Mouse (Mus musculus) adrenal gland, adult 18-20 months (tissue): ENCODE results near the gene Cpxm2. TPM values are rescaled to one million over a fixed set of nuclear protein-coding genes. Genes with fewer than 3 reads are reported as not detected.
A peak's percentile ranks its signal among the peaks of the same experiment; 100 is the strongest.

Experiments used
- DNase-seq, 2 experiments: peaks; one replicate each; pipeline ENCODE4 v3.0.0; 2021 to 2022; ENCODE audit warnings: low spot score in 2 of 2
- long read RNA-seq, 2 experiments: library from polyadenylated mRNA; stranded (forward); transcript quantifications; one replicate each; pipeline ENCODE4 v2.0.0; 2021
- total RNA-seq, 2 experiments: library from RNA; stranded (reverse); gene quantifications; 1 replicate in 1 of 2; 2 replicates in 1 of 2; pipeline ENCODE4 v1.2.3; 2021

Gene Cpxm2
- total RNA-seq = 10 to 100 TPM; 11.6 to 14.9 TPM
- long read RNA-seq, experiment 1, transcript Cpxm2-201 (14 exons, 3,498 nt) = major isoform, 14 of 18 reads
- long read RNA-seq, experiment 1, partial matches to known transcripts = 0 of 18 reads
- long read RNA-seq, experiment 1, other reads (novel, unspliced or antisense) = 4 of 18 reads
- long read RNA-seq, experiment 2, transcript Cpxm2-201 (14 exons, 3,498 nt) = major isoform, 10 of 20 reads
- long read RNA-seq, experiment 2, partial matches to known transcripts = 5 of 20 reads
- long read RNA-seq, experiment 2, other reads (novel, unspliced or antisense) = 5 of 20 reads

- DNase-seq = peak; percentile 9 to 36
Measured at GRCm38 (mm10) chr7:132154368-132154961, at the start of gene Cpxm2. Cpxm2 (minus strand) TSS chr7:132154739.

DNA sequence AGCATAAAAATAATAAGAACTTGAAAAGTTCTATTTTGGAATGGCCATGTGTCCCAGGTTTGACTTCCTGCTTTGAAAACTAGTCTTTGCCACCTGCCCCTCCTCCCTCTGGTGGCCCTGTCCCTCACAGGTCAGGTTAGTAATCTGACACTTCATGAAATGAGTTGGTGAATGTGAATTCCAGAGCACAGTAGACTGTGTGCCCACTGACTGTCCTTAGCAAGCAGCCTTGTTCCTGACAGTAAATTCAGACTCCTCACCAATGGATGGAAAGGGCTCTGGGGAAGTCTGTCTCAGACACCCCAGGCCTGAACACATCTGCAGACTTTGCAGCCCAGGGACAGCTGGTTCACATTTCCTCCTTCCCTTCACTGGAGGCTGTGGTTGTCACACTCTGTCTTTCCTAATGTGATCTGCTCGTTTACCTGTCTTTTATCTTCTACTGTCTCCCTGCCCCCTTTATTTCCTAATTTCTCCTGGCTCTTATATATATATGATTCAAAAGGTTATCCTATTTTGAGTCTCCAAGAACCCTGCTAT lies 49.6 kb upstream of the Cpxm2 start:
- DNase-seq = no peak

DNA sequence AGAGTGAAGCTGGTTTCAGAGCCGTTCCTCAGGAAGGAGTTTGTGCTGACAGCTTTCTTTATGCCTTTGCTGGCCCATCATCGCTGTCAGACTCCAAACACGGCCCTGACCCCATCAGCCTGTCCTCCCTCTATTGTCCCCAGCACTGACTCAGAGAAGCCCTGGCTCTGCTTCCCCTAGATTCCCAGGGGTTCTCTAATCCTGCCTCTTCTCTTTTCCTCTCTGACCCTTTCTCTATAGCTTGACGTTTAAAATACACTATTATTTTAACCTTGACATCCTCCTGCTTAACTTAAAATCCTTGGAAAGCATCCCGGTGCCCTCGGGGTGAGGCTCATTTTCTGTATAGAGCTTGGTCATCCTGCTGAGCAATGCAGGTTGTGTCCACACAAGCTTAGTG lies 45.1 kb upstream of the Cpxm2 start:
- peak in 1 of 2 experiments; percentile 8 for DNase-seq

DNA sequence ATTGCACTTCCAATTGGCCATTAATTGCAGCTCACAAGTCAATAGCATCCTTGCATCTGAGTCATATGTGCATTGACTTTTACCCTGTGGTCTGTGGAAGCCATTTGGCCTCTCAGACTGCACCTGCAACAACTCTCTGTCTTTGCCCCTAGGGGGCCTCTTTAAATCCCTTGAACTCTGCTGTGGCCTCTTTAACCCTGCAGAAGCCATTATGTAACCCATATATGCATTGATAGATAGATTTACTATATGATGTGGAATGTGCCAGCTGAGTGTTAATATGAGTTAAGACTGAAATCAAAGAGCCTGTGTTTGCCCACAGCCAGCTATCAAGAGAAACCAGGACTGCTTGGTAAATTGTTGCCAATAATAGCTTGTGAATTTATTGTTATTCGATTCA lies 44.3 kb upstream of the Cpxm2 start:
- DNase-seq = no peak

DNA sequence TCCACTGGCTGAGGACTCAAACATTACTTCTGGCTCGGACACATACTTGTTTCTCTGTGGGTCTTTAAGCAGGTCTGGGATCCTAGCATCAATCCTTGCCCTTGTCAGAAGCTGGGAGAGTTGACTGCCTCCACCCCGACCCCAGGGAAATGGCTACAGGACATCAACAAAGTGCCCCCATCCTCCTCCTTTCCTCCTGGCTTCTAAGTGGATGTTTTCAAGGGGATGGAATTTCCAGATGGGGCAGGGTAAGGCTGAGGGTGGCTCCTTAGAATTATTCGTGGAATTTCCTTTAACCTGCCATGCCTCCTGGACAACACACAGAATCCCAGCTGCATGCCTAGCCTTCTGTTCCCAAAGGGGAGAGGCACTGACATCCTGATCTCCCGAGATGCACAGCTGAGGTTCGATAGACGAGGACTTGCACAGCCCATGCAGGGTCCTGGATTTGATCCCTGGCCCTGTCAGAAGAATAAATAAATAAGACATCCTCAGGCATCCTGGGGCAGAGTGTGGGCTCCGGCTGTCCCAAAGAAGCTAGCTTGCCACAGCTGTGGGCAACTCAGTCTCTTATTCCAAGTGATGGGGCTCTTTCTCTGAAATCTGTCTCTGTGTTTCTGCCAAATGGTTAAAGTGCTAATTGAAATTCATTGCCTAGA lies 43.4 kb upstream of the Cpxm2 start:
- DNase-seq = no peak

- DNase-seq = no peak
Measured at GRCm38 (mm10) chr7:132196581-132196980, 42.0 kb upstream of the Cpxm2 start.

DNA sequence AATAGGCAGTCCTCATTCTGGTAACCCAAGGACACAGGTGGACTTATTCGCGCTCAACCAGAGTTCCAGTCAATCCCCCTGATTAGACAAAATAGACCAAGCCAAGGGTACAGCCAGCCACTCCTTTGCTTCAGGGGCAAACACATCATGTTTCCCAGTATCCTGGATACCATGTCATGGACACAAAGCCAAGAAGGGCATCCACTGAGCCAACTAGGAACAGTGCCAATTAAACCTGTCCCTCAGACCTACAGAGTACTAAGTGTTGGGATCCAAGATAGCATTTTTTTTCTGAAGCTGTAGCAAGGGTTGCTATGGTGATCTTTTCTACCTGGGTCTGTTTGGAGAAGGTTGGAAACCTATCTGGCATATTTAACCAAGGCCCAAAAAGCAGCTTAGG lies 39.1 kb upstream of the Cpxm2 start:
- DNase-seq = no peak

DNA sequence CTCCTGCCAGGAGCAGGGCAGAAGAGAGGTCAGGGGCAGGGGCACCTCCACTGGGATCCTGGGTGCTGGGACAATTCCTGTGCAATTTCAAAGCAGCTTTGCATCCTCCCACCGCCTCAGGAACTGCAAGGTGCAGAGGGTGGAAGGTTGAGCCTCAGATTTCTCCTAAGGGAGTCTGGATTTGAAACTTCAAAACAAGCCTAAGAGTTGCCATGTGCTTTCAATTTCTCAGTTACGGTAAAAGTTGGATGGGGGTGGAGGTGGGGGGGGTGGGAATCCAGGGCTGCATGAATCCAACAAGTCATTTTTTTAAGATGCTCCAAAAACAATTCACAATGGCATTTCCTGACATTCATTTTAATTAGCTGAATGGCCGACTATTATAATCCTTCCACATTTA lies 32.9 kb upstream of the Cpxm2 start:
- DNase-seq = no peak

DNA sequence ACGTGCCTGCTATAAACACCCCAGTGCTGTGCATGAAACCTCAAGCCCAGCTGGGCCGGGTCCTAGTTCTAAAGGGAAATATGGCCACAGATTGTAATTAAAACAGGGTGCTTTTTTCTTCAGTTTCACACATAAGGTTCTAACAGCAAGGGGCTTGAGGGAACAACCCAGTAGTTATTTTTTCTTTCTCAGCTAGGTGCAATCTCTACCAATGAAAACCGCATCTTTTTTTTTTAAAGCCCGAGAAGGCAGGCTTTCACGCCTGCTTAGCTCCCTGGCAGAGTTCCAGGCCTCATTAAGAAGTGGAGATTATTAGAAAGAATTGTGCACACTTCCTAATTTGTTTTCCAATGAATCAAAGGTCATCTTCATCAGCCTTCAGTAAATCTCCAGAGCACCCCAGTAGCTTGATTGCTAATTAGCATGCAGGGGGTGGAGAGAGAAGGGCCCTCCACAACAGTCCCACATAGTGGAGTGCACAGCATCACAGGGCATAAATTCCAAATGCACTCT lies 29.4 kb upstream of the Cpxm2 start:
- DNase-seq = no peak

DNA sequence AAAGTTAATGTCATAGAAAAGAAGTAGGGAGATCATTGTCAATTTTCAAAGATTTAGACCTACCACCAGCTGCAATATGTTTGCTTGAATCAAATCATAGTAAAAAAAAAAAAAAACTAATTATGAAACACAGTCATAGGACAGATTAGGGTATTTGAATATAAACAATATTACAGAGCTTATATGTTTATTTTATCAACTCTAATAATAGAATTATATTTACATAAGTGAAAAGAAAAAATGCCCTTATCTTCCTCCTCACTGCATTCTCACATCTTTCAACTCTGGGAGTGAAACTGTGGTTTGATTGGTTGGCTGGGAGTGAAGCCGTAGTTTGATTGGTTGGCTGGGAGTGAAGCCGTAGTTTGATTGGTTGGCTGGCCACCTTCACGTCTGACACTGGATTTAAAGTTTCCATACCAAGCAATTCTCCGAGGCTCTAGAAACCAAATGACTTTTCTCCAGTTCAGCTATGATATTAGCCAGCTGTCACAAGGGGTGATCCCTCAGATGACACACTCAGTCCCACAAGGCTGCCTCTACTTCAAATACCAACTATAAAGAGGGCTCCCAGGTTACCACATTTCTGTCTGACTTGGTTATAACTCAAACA lies 27.2 kb upstream of the Cpxm2 start:
- DNase-seq = no peak

DNA sequence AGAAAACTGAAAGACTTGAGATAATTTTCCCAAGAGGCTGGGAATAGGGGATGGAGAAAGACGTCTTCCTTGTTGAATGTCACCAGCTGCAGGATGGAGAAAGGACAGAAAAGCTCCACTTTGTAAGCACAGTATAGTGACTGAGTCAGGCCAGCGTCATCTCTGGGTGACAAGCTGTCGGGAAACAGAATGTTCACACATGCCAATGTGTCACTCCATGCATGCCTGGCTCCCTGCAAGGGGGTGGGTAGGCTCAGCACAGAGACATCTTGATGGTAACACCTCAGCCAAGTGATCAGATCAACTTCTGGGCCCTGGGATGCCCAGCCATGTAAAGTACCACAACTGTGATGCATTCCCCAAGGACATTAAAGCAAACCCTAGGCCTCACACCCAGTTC lies 26.5 kb upstream of the Cpxm2 start:
- no peak for DNase-seq

GRCm38 (mm10) chr7:132179049-132179448 lies 24.5 kb upstream of the Cpxm2 start:
- no peak for DNase-seq

DNA sequence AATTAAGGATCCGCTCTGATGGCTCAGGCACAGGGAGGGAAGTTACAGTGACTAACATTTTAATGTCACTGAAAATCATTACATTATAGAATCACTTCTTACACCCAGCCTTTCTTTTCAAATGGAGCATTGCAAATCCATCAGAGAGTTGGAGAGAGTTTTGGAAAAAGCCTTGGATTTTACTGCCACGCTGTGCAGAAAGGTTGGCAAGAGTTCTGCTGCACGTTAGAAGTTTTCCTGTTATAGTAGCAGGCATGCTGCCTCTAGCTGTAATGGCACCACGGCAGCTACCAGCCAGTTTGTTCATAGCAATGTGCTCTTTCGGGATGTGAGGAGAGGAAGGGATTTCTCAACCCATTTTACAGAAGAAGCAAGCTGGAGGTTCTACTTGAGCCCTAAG lies 20.2 kb upstream of the Cpxm2 start:
- DNase-seq = no peak

GRCm38 (mm10) chr7:132174296-132174695 lies 19.8 kb upstream of the Cpxm2 start:
- no peak for DNase-seq

DNA sequence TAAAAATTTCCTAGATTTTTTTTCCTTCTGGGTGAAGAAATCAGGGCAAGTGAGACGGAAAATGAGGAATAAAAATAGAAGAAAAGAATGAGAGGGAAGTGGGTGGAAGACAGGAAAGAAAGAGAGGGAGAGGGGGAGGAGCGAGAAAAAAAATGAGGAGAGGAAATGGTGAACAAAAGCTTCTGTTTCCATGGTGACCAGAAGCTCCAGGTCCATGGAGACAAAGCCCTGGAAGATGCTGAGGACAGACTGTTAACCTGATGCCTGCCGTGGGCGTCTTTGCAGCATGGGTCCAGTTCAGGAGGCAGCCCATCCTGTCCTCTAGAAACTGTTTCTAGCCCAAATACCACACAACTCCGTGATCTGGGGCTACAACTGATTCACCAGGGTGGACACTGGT lies 17.7 kb upstream of the Cpxm2 start:
- DNase-seq = no peak

DNA sequence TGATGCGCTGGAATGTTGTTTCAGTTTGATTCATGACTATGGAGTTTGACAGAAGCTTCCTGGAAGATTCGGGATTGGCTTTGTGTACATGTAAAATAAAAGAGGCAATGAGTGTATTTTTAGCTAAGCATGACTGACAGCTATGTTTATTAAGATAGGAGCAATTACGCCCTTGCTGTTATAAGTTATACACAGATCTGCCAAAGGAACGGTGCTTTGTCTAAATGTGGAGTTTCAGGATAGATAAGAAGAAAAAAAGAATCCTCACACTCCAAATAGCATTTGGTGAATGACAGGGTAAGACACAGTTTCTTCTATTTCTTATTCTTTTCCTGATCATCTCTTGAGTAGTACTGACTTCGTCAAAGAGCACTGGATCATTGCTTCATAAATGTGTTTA lies 17.2 kb upstream of the Cpxm2 start:
- no peak for DNase-seq

GRCm38 (mm10) chr7:132169419-132170169 lies 15.1 kb upstream of the Cpxm2 start:
- no peak for DNase-seq

DNA sequence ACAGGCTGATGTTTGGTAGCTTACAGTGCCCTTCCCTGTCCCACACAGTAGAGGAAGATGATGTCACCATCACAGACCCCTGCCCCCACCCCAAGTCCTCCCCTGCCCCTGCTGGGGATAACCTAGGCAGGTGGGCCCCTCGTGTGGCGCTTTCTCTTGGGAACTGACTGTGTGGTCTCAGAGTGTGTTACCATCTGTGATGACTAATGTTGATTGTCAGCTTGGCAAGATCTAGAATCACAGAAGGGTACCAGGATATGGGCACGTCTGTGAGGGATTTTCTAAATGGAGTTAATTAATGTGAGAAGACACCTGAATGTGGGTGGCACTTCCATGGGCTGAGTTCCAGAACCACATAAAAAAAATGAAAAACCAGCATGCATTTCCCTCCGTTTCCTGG lies 12.7 kb upstream of the Cpxm2 start:
- DNase-seq = no peak

DNA sequence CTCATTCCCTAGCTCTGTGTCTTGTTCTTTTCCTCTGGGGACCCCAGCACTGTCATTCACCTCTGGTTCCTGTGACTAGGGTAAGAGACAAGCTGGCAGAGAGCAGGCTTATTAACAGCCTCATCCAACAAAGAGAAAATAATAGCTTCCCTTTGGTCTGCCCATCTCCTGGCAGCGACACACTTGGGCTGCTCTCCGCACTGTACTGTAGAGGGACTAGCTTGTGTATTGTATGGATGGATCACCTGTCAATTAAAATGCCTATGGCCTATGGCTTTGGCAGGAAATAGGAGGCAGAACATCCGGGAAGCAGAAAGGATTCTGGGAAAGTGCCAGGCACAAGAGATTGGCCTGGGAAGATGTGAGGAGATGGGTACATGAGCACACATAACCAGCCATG lies 7.7 kb upstream of the Cpxm2 start:
- DNase-seq = no peak

GRCm38 (mm10) chr7:132158321-132159025 lies 3.9 kb upstream of the Cpxm2 start:
- no peak for DNase-seq
